Mouse (Mus musculus): Measurements from ENCODE around the gene ccdc198.

DNA sequence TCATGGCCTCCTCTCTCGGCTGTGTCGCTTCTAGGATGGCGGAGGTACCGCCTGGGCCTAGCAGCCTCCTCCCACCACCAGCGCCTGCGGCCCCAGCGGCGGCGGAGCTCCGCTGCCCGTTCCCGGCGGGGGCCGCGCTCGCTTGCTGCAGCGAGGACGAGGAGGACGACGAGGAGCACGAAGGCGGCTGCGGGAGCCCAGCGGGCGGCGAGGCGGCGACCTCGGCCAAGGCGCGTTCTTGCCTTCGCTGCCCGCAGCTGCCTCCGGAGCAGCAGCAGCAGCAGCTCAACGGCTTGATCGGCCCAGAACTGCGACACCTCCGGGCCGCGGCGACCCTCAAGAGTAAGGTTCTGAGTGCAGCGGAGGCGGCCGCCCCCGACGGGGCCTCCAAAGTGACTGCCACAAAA, 72.7 kb downstream of the ccdc198 start:
- no peak for TF ChIP-seq CTCF (IDR thresholded peaks at IDR 0.05; ENCODE audit: low read depth, low read length)
- no peak for TF ChIP-seq GATA1 (IDR thresholded peaks at IDR 0.05; ENCODE audit: borderline replicate concordance, low read length)

Measured in G1E (cell line).